Mouse (Mus musculus) liver, adult 2 months (tissue): ENCODE data around the gene Gm15737. TPM values are rescaled to one million over a fixed set of nuclear protein-coding genes. Genes with fewer than 3 reads are reported as not detected.

Experiments
- DNase-seq: peaks from one replicate; pipeline ENCODE4 v3.0.0-alpha.2; 2011; ENCODE audit warnings: low read depth, low spot score; ENCODE audit errors: extremely low read depth
- H3K27ac ChIP-seq: fragments of 200-500 bp; replicated peaks from 2 replicates; pipeline ENCODE4 v1.5.1; 2012; ENCODE audit warnings: low read depth, mild to moderate bottlenecking, control low read depth, inconsistent platforms, low read length; ENCODE audit not compliant: insufficient read depth
- H3K27me3 ChIP-seq: fragments of 200-500 bp; 2 replicates; pipeline ENCODE4 v1.6.1; 2012; ENCODE audit warnings: mild to moderate bottlenecking, moderate library complexity, low read length, inconsistent platforms; ENCODE audit not compliant: control insufficient read depth, insufficient read depth
- H3K36me3 ChIP-seq: fragments of 200-500 bp; 2 replicates; pipeline ENCODE4 v1.6.1; 2012; ENCODE audit warnings: low read length, inconsistent platforms; ENCODE audit not compliant: control insufficient read depth, insufficient read depth
- H3K4me1 ChIP-seq: fragments of 200-500 bp; 2 replicates; pipeline ENCODE4 v1.6.1; 2011; ENCODE audit warnings: low read length; ENCODE audit not compliant: control insufficient read depth, insufficient read depth
- H3K4me3 ChIP-seq: fragments of 200-500 bp; 2 replicates; pipeline ENCODE4 v1.5.1; 2011; ENCODE audit warnings: low read depth, mild to moderate bottlenecking, control low read depth, low read length, moderate library complexity; ENCODE audit not compliant: insufficient read depth
- H3K79me2 ChIP-seq: fragments of 200-500 bp; 2 replicates; pipeline ENCODE4 v1.6.1; 2012; ENCODE audit warnings: inconsistent platforms, mild to moderate bottlenecking, low read length, moderate library complexity; ENCODE audit not compliant: control insufficient read depth, insufficient read depth
- H3K9ac ChIP-seq: fragments of 200-500 bp; 2 replicates; pipeline ENCODE4 v1.6.1; 2012; ENCODE audit warnings: low read depth, mild to moderate bottlenecking, control low read depth, inconsistent platforms, low read length
- CTCF ChIP-seq: fragments of 200-500 bp; IDR thresholded peaks from 2 replicates; pipeline ENCODE4 v1.5.1; 2011; ENCODE audit warnings: low read depth, low read length, control low read depth
- POLR2A ChIP-seq: fragments of 200-500 bp; IDR thresholded peaks from 2 replicates; pipeline ENCODE4 v1.6.1; 2011; ENCODE audit warnings: low read length, control low read depth; ENCODE audit not compliant: insufficient read depth; ENCODE audit errors: extremely low read depth
- WGBS: fragments of 180-500 bp; shearing (Covaris S2); methylation state at CpG from one replicate; pipeline ENCODE4 v1.1.7; 2018; 5-methylcytosine and 5-hydroxymethylcytosine counted together
- polyA plus RNA-seq: library from polyadenylated mRNA; depleted of rRNA; stranded (reverse); fragments of >200 nt; gene quantifications from 2 replicates; pipeline ENCODE4 v1.2.3, GENCODE M21; 2012; rRNA removed
- total RNA-seq: library from RNA; depleted of rRNA; stranded (reverse); fragments of >200 nt; gene quantifications from 2 replicates; pipeline ENCODE4 v1.2.3, GENCODE M21; 2014; rRNA removed

Gene Gm15737
- total and polyA plus RNA-seq, 2 experiments = not detected

DNA sequence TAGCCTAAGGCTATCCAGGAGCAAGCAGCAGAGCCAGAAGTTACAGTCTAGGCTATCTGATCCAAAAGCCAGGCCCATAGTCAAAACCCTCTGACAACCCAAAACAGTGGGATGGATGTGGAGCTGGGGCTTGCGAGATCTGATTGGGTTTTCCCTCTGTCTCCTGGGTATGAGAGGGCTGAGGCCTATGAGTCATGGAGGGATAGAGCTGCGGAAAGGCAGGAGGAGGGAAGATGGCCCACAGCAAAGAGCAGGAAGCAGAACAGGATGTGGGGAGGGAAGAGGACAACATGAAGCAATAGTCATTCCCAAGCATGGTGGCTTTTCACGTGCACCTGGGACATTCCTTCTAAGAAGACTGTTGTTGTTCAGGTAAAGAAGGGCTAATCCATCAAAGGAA is 41.5 kb downstream of the Gm15737 start:
- H3K4me3 ChIP-seq = no peak overlapping the region
- H3K79me2 ChIP-seq = no peaks in the 10 kb centered on the region
- WGBS = 81% methylated on average over 3 of the region's 3 CpGs
- TF ChIP-seq CTCF = no peak
- no peak for TF ChIP-seq POLR2A
- DNase-seq = no peak
- H3K4me1 ChIP-seq = no peaks in the 10 kb centered on the region
- H3K27me3 ChIP-seq = no peaks in the 10 kb centered on the region
- no peak overlapping the region for H3K9ac ChIP-seq
- H3K36me3 ChIP-seq = no peaks in the 10 kb centered on the region
- H3K27ac ChIP-seq = no peak overlapping the region

GRCm38 (mm10) chr6:92920938-92921689 is 52.0 kb downstream of the Gm15737 start:
- no peak overlapping the region for H3K9ac ChIP-seq
- H3K27me3 ChIP-seq = no peaks in the 10 kb centered on the region
- H3K4me1 ChIP-seq = no peaks in the 10 kb centered on the region
- no peak overlapping the region for H3K4me3 ChIP-seq
- no peaks in the 10 kb centered on the region for H3K79me2 ChIP-seq
- H3K36me3 ChIP-seq = no peaks in the 10 kb centered on the region
- DNase-seq = no peak
- 62% methylated on average over 10 of the region's 10 CpGs for WGBS
- H3K27ac ChIP-seq = no peak overlapping the region
- TF ChIP-seq POLR2A (no peak), CTCF (no peak)

- no peaks in the 10 kb centered on the region for H3K36me3 ChIP-seq
- TF ChIP-seq POLR2A = no peak
- H3K79me2 ChIP-seq = no peaks in the 10 kb centered on the region
- H3K4me1 ChIP-seq = no peaks in the 10 kb centered on the region
- peak; percentile 39 for DNase-seq
- no peak overlapping the region for H3K4me3 ChIP-seq
- H3K27ac ChIP-seq = no peak overlapping the region
- 27% methylated on average over 4 of the region's 4 CpGs for WGBS
- no peak overlapping the region for H3K9ac ChIP-seq
- no peaks in the 10 kb centered on the region for H3K27me3 ChIP-seq
Observed at GRCm38 (mm10) chr6:92921843-92922242, 52.7 kb downstream of the Gm15737 start.

DNA sequence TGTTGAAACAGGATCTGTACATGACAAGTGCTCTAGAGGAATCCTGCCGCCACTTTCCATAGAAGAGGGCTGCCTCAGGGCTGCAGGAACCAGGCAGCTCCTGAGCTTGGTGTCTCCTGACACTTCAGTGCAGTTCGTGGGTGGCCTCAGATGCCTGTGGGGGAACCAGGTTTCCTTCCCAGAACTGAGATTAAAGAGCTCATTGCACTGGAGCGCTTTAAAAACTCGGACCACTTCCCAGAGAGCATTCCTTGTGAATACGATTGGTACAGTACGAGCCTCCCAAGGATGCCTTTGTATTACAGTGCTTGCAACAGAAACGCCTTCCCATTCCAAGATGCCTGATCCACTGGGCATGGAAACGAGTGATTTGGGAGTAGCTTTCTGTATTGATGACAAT is 55.4 kb downstream of the Gm15737 start:
- WGBS = 79% methylated on average over 8 of the region's 8 CpGs
- H3K4me3 ChIP-seq = no peak overlapping the region

GRCm38 (mm10) chr6:92928261-92928660 is 59.1 kb downstream of the Gm15737 start:
- no peak for DNase-seq
- WGBS = 78% methylated on average over 5 of the region's 5 CpGs
- Histone ChIP-seq H3K79me2 (no peaks in the 10 kb centered on the region), H3K4me1 (no peaks in the 10 kb centered on the region), H3K9ac (no peak overlapping the region), H3K27ac (no peak overlapping the region), H3K4me3 (no peak overlapping the region), H3K36me3 (no peaks in the 10 kb centered on the region), H3K27me3 (no peaks in the 10 kb centered on the region)
- TF ChIP-seq POLR2A (no peak), CTCF (no peak)

More for the DNA sequence above, 55.4 kb downstream of the Gm15737 start:
- Histone ChIP-seq H3K27ac (no peak overlapping the region), H3K9ac (no peak overlapping the region), H3K4me1 (no peaks in the 10 kb centered on the region), H3K79me2 (no peaks in the 10 kb centered on the region), H3K27me3 (no peaks in the 10 kb centered on the region), H3K36me3 (no peaks in the 10 kb centered on the region)
- TF ChIP-seq POLR2A (no peak), CTCF (no peak)
- no peak for DNase-seq

Other genes with a start within 250 kb of the Gm15737 start
- 1.1 and 1.6 TPM in 2 replicates for gene Prickle2, start 163.2 kb upstream of the Gm15737 start, total RNA-seq
- 0.27 and 0.42 TPM in 2 replicates for gene Prickle2, start 163.2 kb upstream of the Gm15737 start, polyA plus RNA-seq
- gene A730049H05Rik, start 52.9 kb upstream of the Gm15737 start, total RNA-seq = not detected in 2 replicates
- not detected in 2 replicates for gene A730049H05Rik, start 52.9 kb upstream of the Gm15737 start, polyA plus RNA-seq
- gene Adamts9, start 74.1 kb downstream of the Gm15737 start, total RNA-seq = 1.9 and 2.1 TPM in 2 replicates
- 0.43 and 0.60 TPM in 2 replicates for gene Adamts9, start 74.1 kb downstream of the Gm15737 start, polyA plus RNA-seq